Mouse (Mus musculus) stomach, embryonic 14.5 days (tissue): Measurements from ENCODE around the gene Atp6v0e2. TPM values are rescaled to one million over a fixed set of nuclear protein-coding genes. Genes with fewer than 3 reads are reported as not detected.

Experiments
- ATAC-seq: fragments of 200-750 bp; cut with Nextera tagmentation; 2 replicates; pipeline ENCODE4 v1.8.0; 2017; ENCODE audit warnings: low read depth, moderate TSS enrichment; ENCODE audit not compliant: insufficient number of reproducible peaks, insufficient read depth, low FRiP score
- H3K27ac ChIP-seq: fragments of 300-500 bp; sonication (generic); 2 replicates; pipeline ENCODE4 v1.5.1; 2014; ENCODE audit warnings: mild to moderate bottlenecking, low read length, moderate library complexity, mixed read lengths
- H3K27me3 ChIP-seq: fragments of 300-500 bp; sonication (generic); 2 replicates; pipeline ENCODE4 v1.6.1; 2014; ENCODE audit warnings: low read length, control low read depth, mixed read lengths; ENCODE audit not compliant: control insufficient read depth, insufficient read depth
- H3K36me3 ChIP-seq: fragments of 300-500 bp; sonication (generic); 2 replicates; pipeline ENCODE4 v1.6.1; 2014; ENCODE audit warnings: mild to moderate bottlenecking, control low read depth, low read length, moderate library complexity, mixed read lengths; ENCODE audit not compliant: control insufficient read depth, insufficient read depth
- H3K4me1 ChIP-seq: fragments of 300-500 bp; sonication (generic); 2 replicates; pipeline ENCODE4 v1.6.1; 2014; ENCODE audit warnings: low read length, control low read depth, mixed read lengths; ENCODE audit not compliant: control insufficient read depth, insufficient read depth
- H3K4me2 ChIP-seq: fragments of 300-500 bp; sonication (generic); replicated peaks from 2 replicates; pipeline ENCODE4 v1.6.1; 2014; ENCODE audit warnings: low read depth, low read length, control low read depth
- H3K4me3 ChIP-seq: fragments of 300-500 bp; sonication (generic); 2 replicates; pipeline ENCODE4 v1.5.1; 2014; ENCODE audit warnings: low read depth, low read length, control low read depth
- H3K9ac ChIP-seq: fragments of 300-500 bp; sonication (generic); replicated peaks from 2 replicates; pipeline ENCODE4 v1.6.1; 2014; ENCODE audit warnings: low read depth, mild to moderate bottlenecking, control low read depth, low read length, moderate library complexity, mixed read lengths
- H3K9me3 ChIP-seq: fragments of 300-500 bp; sonication (generic); 2 replicates; pipeline ENCODE4 v1.6.1; 2016; ENCODE audit warnings: low read depth, low read length, control low read depth; ENCODE audit not compliant: control insufficient read depth
- WGBS: fragments of 180-500 bp; shearing (Covaris S2); extraction: QIAGEN DNeasy Blood & Tissue Kit; methylation state at CpG from one replicate; pipeline ENCODE4 v1.1.7; 2014; 5-methylcytosine and 5-hydroxymethylcytosine counted together
- polyA plus RNA-seq: library from polyadenylated mRNA; unstranded; fragments of >200 nt; fragmentation: Nextera tagmentation; extraction: Ambion mirVana; gene quantifications from 2 replicates; pipeline ENCODE4 v1.2.1, GENCODE M21; 2014

Gene Atp6v0e2
- polyA plus RNA-seq, 1 experiment from 2014 or later = 27.5 TPM

- Histone ChIP-seq H3K9ac (no peak overlapping the region), H3K36me3 (no peaks in the 10 kb centered on the region), H3K4me3 (no peak overlapping the region), H3K4me2 (no peak overlapping the region), H3K4me1 (peaks cover 7% of the 10 kb centered on the region; the same call in 1 of the 2 replicates), H3K9me3 (no peaks in the 10 kb centered on the region), H3K27ac (no peak overlapping the region), H3K27me3 (no peaks in the 10 kb centered on the region)
- WGBS = 84% methylated on average over 3 of the region's 3 CpGs
- no peak for ATAC-seq
Measured at GRCm38 (mm10) chr6:48542631-48543030, 5.2 kb downstream of the Atp6v0e2 start.

GRCm38 (mm10) chr6:48545251-48545650, 7.8 kb downstream of the Atp6v0e2 start:
- no peak for ATAC-seq
- H3K36me3 ChIP-seq = no peaks in the 10 kb centered on the region
- WGBS = 76% methylated on average over 5 of the region's 5 CpGs
- no peak overlapping the region for H3K4me2 ChIP-seq
- peaks cover 7% of the 10 kb centered on the region; the same call in 1 of the 2 replicates for H3K4me1 ChIP-seq
- no peaks in the 10 kb centered on the region for H3K9me3 ChIP-seq
- H3K27ac ChIP-seq = no peak overlapping the region
- H3K4me3 ChIP-seq = no peak overlapping the region
- H3K27me3 ChIP-seq = no peaks in the 10 kb centered on the region
- no peak overlapping the region for H3K9ac ChIP-seq

GRCm38 (mm10) chr6:48546271-48546670, 8.9 kb downstream of the Atp6v0e2 start:
- Histone ChIP-seq H3K9ac (no peak overlapping the region), H3K36me3 (no peaks in the 10 kb centered on the region), H3K4me2 (no peak overlapping the region), H3K4me3 (no peak overlapping the region), H3K4me1 (peaks cover 7% of the 10 kb centered on the region; the same call in 1 of the 2 replicates), H3K27me3 (no peaks in the 10 kb centered on the region), H3K27ac (no peak overlapping the region), H3K9me3 (no peaks in the 10 kb centered on the region)
- ATAC-seq = no peak
- 38% methylated on average over 1 of the region's 1 CpGs for WGBS

GRCm38 (mm10) chr6:48546858-48547257, 9.4 kb downstream of the Atp6v0e2 start:
- H3K9ac ChIP-seq = no peak overlapping the region
- H3K4me2 ChIP-seq = no peak overlapping the region
- 39% methylated on average over 4 of the region's 4 CpGs for whole genome bisulfite sequencing
- no peaks in the 10 kb centered on the region for H3K9me3 ChIP-seq
- no peaks in the 10 kb centered on the region for H3K27me3 ChIP-seq
- ATAC-seq = no peak
- peaks cover 3% of the 10 kb centered on the region; the same call in 1 of the 2 replicates for H3K4me1 ChIP-seq
- H3K36me3 ChIP-seq = no peaks in the 10 kb centered on the region
- H3K4me3 ChIP-seq = no peak overlapping the region
- H3K27ac ChIP-seq = no peak overlapping the region

GRCm38 (mm10) chr6:48548314-48548713, 10.9 kb downstream of the Atp6v0e2 start:
- Histone ChIP-seq H3K4me1 (no peaks in the 10 kb centered on the region), H3K4me3 (no peak overlapping the region), H3K4me2 (no peak overlapping the region), H3K27ac (no peak overlapping the region), H3K9ac (no peak overlapping the region), H3K36me3 (no peaks in the 10 kb centered on the region), H3K27me3 (no peaks in the 10 kb centered on the region), H3K9me3 (no peaks in the 10 kb centered on the region)
- ATAC-seq = no peak
- 77% methylated on average over 6 of the region's 6 CpGs for WGBS

- WGBS = 49% methylated on average over 4 of the region's 4 CpGs
- ATAC-seq = no peak
Measured at GRCm38 (mm10) chr6:48552918-48553317, 15.5 kb downstream of the Atp6v0e2 start.

GRCm38 (mm10) chr6:48553819-48554218, 16.4 kb downstream of the Atp6v0e2 start:
- Histone ChIP-seq H3K36me3 (no peaks in the 10 kb centered on the region), H3K27me3 (no peaks in the 10 kb centered on the region), H3K9ac (no peak overlapping the region), H3K9me3 (no peaks in the 10 kb centered on the region), H3K27ac (no peak overlapping the region; the same call in 1 of the 2 replicates), H3K4me1 (no peaks in the 10 kb centered on the region), H3K4me3 (peak overlapping the region; percentile 41; the same call in 1 of the 2 replicates), H3K4me2 (peak overlapping the region; percentile 82)
- ATAC-seq = no peak
- 84% methylated on average over 4 of the region's 4 CpGs for WGBS

More at GRCm38 (mm10) chr6:48552918-48553317, 15.5 kb downstream of the Atp6v0e2 start:
- H3K4me2 ChIP-seq = no peak overlapping the region
- no peaks in the 10 kb centered on the region for H3K9me3 ChIP-seq
- H3K27ac ChIP-seq = no peak overlapping the region; the same call in 1 of the 2 replicates
- no peak overlapping the region for H3K9ac ChIP-seq
- H3K4me3 ChIP-seq = no peak overlapping the region
- H3K4me1 ChIP-seq = no peaks in the 10 kb centered on the region
- H3K36me3 ChIP-seq = no peaks in the 10 kb centered on the region
- no peaks in the 10 kb centered on the region for H3K27me3 ChIP-seq

GRCm38 (mm10) chr6:48554280-48555103, 17.1 kb downstream of the Atp6v0e2 start, which contains the start of gene Lrrc61:
TSS of gene Lrrc61 (plus strand) at chr6:48554796.
- WGBS = 1% methylated on average over 39 of the region's 39 CpGs

More at GRCm38 (mm10) chr6:48554280-48555103, 17.1 kb downstream of the Atp6v0e2 start, which contains the start of gene Lrrc61:
- no peaks in the 10 kb centered on the region for H3K4me1 ChIP-seq
- peak within 1 kb of the TSS; percentile 41 for H3K4me3 ChIP-seq
- peak within 1 kb of the TSS; percentile 96 for H3K27ac ChIP-seq
- no peaks in the 10 kb centered on the region for H3K36me3 ChIP-seq
- H3K9ac ChIP-seq = peak within 1 kb of the TSS; percentile 77
- H3K4me2 ChIP-seq = peak within 1 kb of the TSS; percentile 82
- H3K27me3 ChIP-seq = no peaks in the 10 kb centered on the region
- H3K9me3 ChIP-seq = no peaks in the 10 kb centered on the region
- peak; percentile 84 for ATAC-seq
